Mouse (Mus musculus): Measurements from ENCODE around the gene Fcrl5. TPM values are rescaled to one million over a fixed set of nuclear protein-coding genes. Genes with fewer than 3 reads are reported as not detected.
"Not testable (repeated sequence)": the region's sequence is repeated elsewhere in the genome, so short reads cannot be mapped to it uniquely, and the experiment has no call there.

Gene Fcrl5
- polyA plus RNA-seq, 1 experiment, result 0.14 TPM

DNA sequence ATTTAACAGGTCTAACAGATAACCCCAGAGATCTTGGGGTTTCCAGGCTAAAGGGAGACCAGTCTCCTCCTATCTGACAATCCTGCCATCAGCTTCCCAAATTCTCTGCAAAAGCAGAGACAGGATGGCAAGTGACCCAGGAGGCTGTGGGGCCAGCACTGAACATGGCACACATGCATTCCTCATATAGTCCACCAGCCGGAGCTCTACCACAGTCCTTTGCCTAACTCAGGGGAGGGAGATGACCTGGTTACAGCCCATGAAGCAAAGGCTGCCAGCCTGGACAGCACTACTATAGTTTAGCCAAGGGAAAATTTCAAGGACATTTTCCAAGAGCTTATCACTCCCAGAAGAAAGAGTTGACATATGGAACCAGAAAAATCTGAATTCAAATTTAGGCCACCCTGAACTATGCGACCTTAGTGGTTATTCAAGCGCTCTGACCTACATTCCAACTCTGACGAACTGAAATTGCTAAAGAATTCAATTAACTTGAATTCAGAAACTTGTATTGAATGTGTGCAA lies 13.1 kb upstream of the Fcrl5 start:
- DNase-seq, result no peak
- TF ChIP-seq POLR2A (IDR thresholded peaks at IDR 0.05; ENCODE audit: borderline replicate concordance, extremely low read depth, low read depth, low read length) (no peak), CTCF (IDR thresholded peaks at IDR 0.05; ENCODE audit: insufficient read depth, low read length) (no peak)
- Histone ChIP-seq H3K4me1 (ENCODE audit: control insufficient read depth, insufficient read depth, low read length) (no peaks in the 10 kb centered on the region; the same call in 1 of the 2 replicates), H3K4me3 (replicated peaks; ENCODE audit: extremely low read depth, low read depth, low read length) (no peak overlapping the region)
- 74% methylated on average over 4 of the region's 4 CpGs for WGBS

- DNase-seq, result no peak
- TF ChIP-seq CTCF (IDR thresholded peaks at IDR 0.05; ENCODE audit: insufficient read depth, low read length) (no peak), POLR2A (IDR thresholded peaks at IDR 0.05; ENCODE audit: borderline replicate concordance, extremely low read depth, low read depth, low read length) (no peak)
- 56% methylated on average over 1 of the region's 1 CpGs for WGBS
- no peak overlapping the region for H3K4me3 ChIP-seq (replicated peaks; ENCODE audit: extremely low read depth, low read depth, low read length)
- no peaks in the 10 kb centered on the region for H3K4me1 ChIP-seq (ENCODE audit: control insufficient read depth, insufficient read depth, low read length)
Measured at GRCm38 (mm10) chr3:87440586-87440985, 5.0 kb downstream of the Fcrl5 start.

GRCm38 (mm10) chr3:87443968-87444367 lies 8.4 kb downstream of the Fcrl5 start:
- no peak for DNase-seq
- Histone ChIP-seq H3K4me3 (replicated peaks; ENCODE audit: extremely low read depth, low read depth, low read length) (no peak overlapping the region), H3K4me1 (ENCODE audit: control insufficient read depth, insufficient read depth, low read length) (no peaks in the 10 kb centered on the region)
- WGBS, result 59% methylated on average over 6 of the region's 6 CpGs
- TF ChIP-seq POLR2A (IDR thresholded peaks at IDR 0.05; ENCODE audit: borderline replicate concordance, extremely low read depth, low read depth, low read length) (no peak), CTCF (IDR thresholded peaks at IDR 0.05; ENCODE audit: insufficient read depth, low read length) (no peak)

DNA sequence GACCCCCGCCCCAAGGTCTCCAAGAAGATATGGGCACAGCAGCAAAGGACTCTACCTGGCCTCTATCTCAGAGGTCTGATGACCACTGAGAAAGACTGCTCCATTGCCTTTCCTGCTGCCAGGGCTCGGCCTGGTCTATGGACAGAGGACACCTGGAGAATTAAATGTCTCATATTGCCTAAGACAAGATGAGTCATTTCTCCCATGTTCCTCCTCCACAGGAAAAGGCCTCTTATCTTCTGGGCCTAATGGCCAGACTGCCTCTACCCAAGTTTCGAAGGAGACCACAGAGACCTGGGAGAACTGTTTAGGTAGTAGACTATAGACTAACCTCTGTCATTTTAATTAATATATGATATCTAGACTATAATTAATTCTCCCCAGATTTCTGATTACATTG lies 29.9 kb downstream of the Fcrl5 start:
- H3K4me1 ChIP-seq (ENCODE audit: control insufficient read depth, insufficient read depth, low read length), result no peaks in the 10 kb centered on the region
- WGBS, result 76% methylated on average over 3 of the region's 3 CpGs
- no peak overlapping the region for H3K4me3 ChIP-seq (replicated peaks; ENCODE audit: extremely low read depth, low read depth, low read length)
- no peak for DNase-seq
- TF ChIP-seq CTCF (IDR thresholded peaks at IDR 0.05; ENCODE audit: insufficient read depth, low read length), result no peak
- no peak for TF ChIP-seq POLR2A (IDR thresholded peaks at IDR 0.05; ENCODE audit: borderline replicate concordance, extremely low read depth, low read depth, low read length)

GRCm38 (mm10) chr3:87467011-87467410 lies 31.4 kb downstream of the Fcrl5 start:
- DNase-seq, result no peak
- TF ChIP-seq CTCF (IDR thresholded peaks at IDR 0.05; ENCODE audit: insufficient read depth, low read length), result no peak
- no peak for TF ChIP-seq POLR2A (IDR thresholded peaks at IDR 0.05; ENCODE audit: borderline replicate concordance, extremely low read depth, low read depth, low read length)
- WGBS, result 61% methylated on average over 6 of the region's 6 CpGs
- Histone ChIP-seq H3K4me3 (replicated peaks; ENCODE audit: extremely low read depth, low read depth, low read length) (no peak overlapping the region), H3K4me1 (ENCODE audit: control insufficient read depth, insufficient read depth, low read length) (no peaks in the 10 kb centered on the region)

GRCm38 (mm10) chr3:87467416-87467815 lies 31.8 kb downstream of the Fcrl5 start:
- H3K4me1 ChIP-seq (ENCODE audit: control insufficient read depth, insufficient read depth, low read length), result no peaks in the 10 kb centered on the region
- 85% methylated on average over 9 of the region's 9 CpGs for WGBS
- no peak for DNase-seq
- no peak for TF ChIP-seq CTCF (IDR thresholded peaks at IDR 0.05; ENCODE audit: insufficient read depth, low read length)
- no peak for TF ChIP-seq POLR2A (IDR thresholded peaks at IDR 0.05; ENCODE audit: borderline replicate concordance, extremely low read depth, low read depth, low read length)
- H3K4me3 ChIP-seq (replicated peaks; ENCODE audit: extremely low read depth, low read depth, low read length), result no peak overlapping the region

DNA sequence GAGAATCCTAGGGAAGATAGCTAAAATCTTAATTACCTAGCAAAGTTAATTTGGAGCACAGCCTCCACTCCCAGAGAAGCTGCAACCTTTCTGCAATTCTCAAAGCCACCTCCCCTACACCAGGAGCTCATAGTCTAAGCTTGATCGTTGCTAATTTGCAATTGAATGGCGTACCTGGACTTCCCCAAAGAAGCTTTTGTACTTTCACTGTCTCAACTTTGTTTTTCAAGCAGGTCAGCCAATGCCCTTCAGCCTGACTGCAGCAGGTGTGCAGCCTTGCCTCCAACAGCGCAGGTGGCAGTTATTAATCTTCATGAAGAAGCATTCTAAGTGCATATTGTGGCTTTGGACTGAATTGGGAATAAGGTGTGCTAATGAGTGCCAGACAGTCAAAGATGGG lies 42.4 kb downstream of the Fcrl5 start:
- H3K4me1 ChIP-seq (ENCODE audit: control insufficient read depth, insufficient read depth, low read length); DNase-seq; H3K4me3 ChIP-seq (replicated peaks; ENCODE audit: extremely low read depth, low read depth, low read length): not testable (repeated sequence)
- WGBS, result 84% methylated on average over 3 of the region's 3 CpGs

DNA sequence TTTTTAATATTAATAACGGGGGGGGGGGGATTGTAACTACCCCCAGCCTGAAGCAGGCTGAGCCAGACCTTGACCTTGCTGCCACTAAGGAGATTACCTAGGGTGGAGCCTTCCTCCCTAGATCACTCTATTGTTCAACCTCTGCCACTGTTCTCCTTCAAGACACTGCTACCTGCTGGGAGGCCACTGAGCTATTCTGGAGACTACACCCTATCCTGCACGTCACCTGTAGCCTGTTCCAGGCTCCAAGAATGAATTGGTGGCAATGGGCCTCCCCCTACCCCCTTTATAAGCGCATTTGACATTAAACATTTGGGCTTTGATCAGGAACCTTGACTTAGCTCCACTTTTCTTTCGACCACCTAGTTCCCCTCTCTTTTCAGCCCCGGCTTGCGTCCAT lies 43.0 kb downstream of the Fcrl5 start:
- WGBS, result 82% methylated on average over 6 of the region's 6 CpGs
- not testable (repeated sequence) for H3K4me1 ChIP-seq (ENCODE audit: control insufficient read depth, insufficient read depth, low read length); DNase-seq; H3K4me3 ChIP-seq (replicated peaks; ENCODE audit: extremely low read depth, low read depth, low read length)

- not testable (repeated sequence) for H3K4me3 ChIP-seq (replicated peaks; ENCODE audit: extremely low read depth, low read depth, low read length); DNase-seq; H3K4me1 ChIP-seq (ENCODE audit: control insufficient read depth, insufficient read depth, low read length)
Measured at GRCm38 (mm10) chr3:87479230-87479629, 43.7 kb downstream of the Fcrl5 start.

GRCm38 (mm10) chr3:87487392-87487791 lies 51.8 kb downstream of the Fcrl5 start:
- WGBS, result 89% methylated on average over 4 of the region's 4 CpGs
- DNase-seq, result no peak
- TF ChIP-seq POLR2A (IDR thresholded peaks at IDR 0.05; ENCODE audit: borderline replicate concordance, extremely low read depth, low read depth, low read length) (no peak), CTCF (IDR thresholded peaks at IDR 0.05; ENCODE audit: insufficient read depth, low read length) (no peak)
- no peak overlapping the region for H3K4me3 ChIP-seq (replicated peaks; ENCODE audit: extremely low read depth, low read depth, low read length)
- H3K4me1 ChIP-seq (ENCODE audit: control insufficient read depth, insufficient read depth, low read length), result no peaks in the 10 kb centered on the region

GRCm38 (mm10) chr3:87487911-87488310 lies 52.3 kb downstream of the Fcrl5 start:
- WGBS, result 47% methylated on average over 2 of the region's 2 CpGs
- TF ChIP-seq CTCF (IDR thresholded peaks at IDR 0.05; ENCODE audit: insufficient read depth, low read length), result no peak
- no peak for TF ChIP-seq POLR2A (IDR thresholded peaks at IDR 0.05; ENCODE audit: borderline replicate concordance, extremely low read depth, low read depth, low read length)
- no peak for DNase-seq
- no peaks in the 10 kb centered on the region for H3K4me1 ChIP-seq (ENCODE audit: control insufficient read depth, insufficient read depth, low read length)
- H3K4me3 ChIP-seq (replicated peaks; ENCODE audit: extremely low read depth, low read depth, low read length), result no peak overlapping the region

Data from lung, adult 2 months (tissue).